Mouse (Mus musculus) heart, adult 2 months (tissue): Measurements from ENCODE around the gene Gpr4.

Experiments used
- CTCF ChIP-seq: fragments of 200-600 bp; IDR thresholded peaks from 2 replicates; pipeline ENCODE4 v1.8.1; 2022; ENCODE audit warnings: antibody characterized with exemption, mild to moderate bottlenecking, moderate library complexity
- POLR2A ChIP-seq: fragments of 200-500 bp; IDR thresholded peaks from 2 replicates; pipeline ENCODE4 v1.6.1; 2011; ENCODE audit warnings: mild to moderate bottlenecking, low read depth, low read length, control low read depth; ENCODE audit not compliant: insufficient read depth

GRCm38 (mm10) chr7:19270509-19271237 is 58.3 kb downstream of the Gpr4 start:
- TF ChIP-seq POLR2A (no peak), CTCF (no peak)
